Mouse (Mus musculus) testis, adult 2 months (tissue): ENCODE data around the gene Kcnj3.

Experiments used
- CTCF ChIP-seq: fragments of 200-500 bp; IDR thresholded peaks from 2 replicates; pipeline ENCODE4 v1.5.1; 2012; ENCODE audit warnings: low read depth, mild to moderate bottlenecking, inconsistent platforms, low read length, moderate library complexity; ENCODE audit not compliant: control insufficient read depth, insufficient read depth, insufficient replicate concordance
- POLR2A ChIP-seq: fragments of 200-500 bp; IDR thresholded peaks from 2 replicates; pipeline ENCODE4 v1.6.1; 2012; ENCODE audit warnings: low read depth, mild to moderate bottlenecking, inconsistent platforms, low read length, moderate library complexity; ENCODE audit not compliant: control insufficient read depth

- TF ChIP-seq CTCF (no peak), POLR2A (no peak)
These were observed 133.5 kb downstream of the Kcnj3 start for GRCm38 (mm10) chr2:55569291-55569690.
